Comparison of ENCODE assay signal across 20 mouse cellular contexts in genomic region chr14:55323897-55324296, GRCm38 (mm10).
A peak's percentile ranks its signal among the peaks of the same experiment; 100 is the strongest.
DNase-seq lines count a peak whose midpoint lies in the region; ATAC-seq and TF ChIP-seq lines count a peak whose summit lies in the region.
"Had no signal": no experiment of that assay in that cellular context is flagged by ENCODE, and none has a peak within 500 bp of the region (broad histone marks: within the 10 kb centered on the region; RNA-seq: fewer than 3 reads in every experiment).

No protein-coding gene starts in this region.

- peak; percentile 57 for DNase-seq in liver, embryonic 13.5 days
- no peak for DNase-seq in liver, postnatal 0 days
- no peak for DNase-seq in MN1 (ENCODE audit: low spot score)
- no peak for DNase-seq in cerebellum, postnatal 14 days
- DNase-seq: adrenal gland, adult 8-10 months; adrenal gland, postnatal 36 days; cerebellum, adult 2 months; cerebellum, postnatal 10 days; forebrain, postnatal 0 days; gastrocnemius, adult 2 months; gastrocnemius, postnatal 25 days; heart, postnatal 10 days; heart, postnatal 4 days had no signal

- TF ChIP-seq CTCF in liver, postnatal 0 days (IDR thresholded peaks at IDR 0.05; ENCODE audit: low read depth): no peak

- H3K36me3 ChIP-seq in liver, embryonic 13.5 days: no peaks in the 10 kb centered on the region
- no peaks in the 10 kb centered on the region for H3K36me3 ChIP-seq in liver, postnatal 0 days (replicated peaks; ENCODE audit: insufficient read depth, low read length)
- H3K36me3 ChIP-seq: embryonic facial prominence, embryonic 12.5 days; forebrain, embryonic 12.5 days; hindbrain, embryonic 12.5 days had no signal

- H3K4me2 ChIP-seq in liver, embryonic 13.5 days: peak overlapping the region; percentile 23
- no peak overlapping the region for H3K4me2 ChIP-seq in liver, postnatal 0 days (ENCODE audit: low read depth, low read length)
- H3K4me2 ChIP-seq: embryonic facial prominence, embryonic 12.5 days; forebrain, embryonic 12.5 days; hindbrain, embryonic 12.5 days had no signal

- peak; percentile 68 for ATAC-seq in common myeloid progenitor, adult 5-6 weeks (replicated peaks; ENCODE audit: low read depth, poor library complexity, severe bottlenecking)
- ATAC-seq in erythroid progenitor cell, adult 5-6 weeks (replicated peaks; ENCODE audit: low FRiP score, poor library complexity, severe bottlenecking): 0 out of 2 replicates have a peak, but pooled peaks have one; percentile 10
- peak; percentile 98 for ATAC-seq in liver, embryonic 13.5 days (ENCODE audit: low read depth)
- ATAC-seq in liver, postnatal 0 days: peak; percentile 49
- ATAC-seq in frontal cortex, adult (ENCODE audit: low TSS enrichment): no peak
- ATAC-seq: forebrain, postnatal 0 days; hindbrain, embryonic 16.5 days had no signal

- H3K4me1 ChIP-seq in liver, embryonic 13.5 days (replicated peaks): peaks cover 24% of the 10 kb centered on the region
- no peaks in the 10 kb centered on the region for H3K4me1 ChIP-seq in liver, postnatal 0 days (ENCODE audit: insufficient read depth)
- H3K4me1 ChIP-seq: embryonic facial prominence, embryonic 12.5 days; forebrain, embryonic 12.5 days; hindbrain, embryonic 12.5 days had no signal

- H3K4me3 ChIP-seq in liver, embryonic 13.5 days (replicated peaks): no peak overlapping the region
- no peak overlapping the region for H3K4me3 ChIP-seq in liver, postnatal 0 days (ENCODE audit: low read depth, low read length)
- H3K4me3 ChIP-seq: embryonic facial prominence, embryonic 12.5 days; forebrain, embryonic 12.5 days; gastrocnemius, adult 2 months; hindbrain, embryonic 12.5 days had no signal

- H3K27ac ChIP-seq in liver, embryonic 13.5 days: peak overlapping the region; percentile 82
- H3K27ac ChIP-seq in liver, postnatal 0 days (ENCODE audit: low read depth): no peak overlapping the region
- H3K27ac ChIP-seq: embryonic facial prominence, embryonic 12.5 days; forebrain, embryonic 12.5 days; gastrocnemius, adult 2 months; hindbrain, embryonic 12.5 days had no signal

- H3K9ac ChIP-seq in liver, embryonic 13.5 days: peak overlapping the region; percentile 54
- H3K9ac ChIP-seq in liver, postnatal 0 days (replicated peaks): no peak overlapping the region
- H3K9ac ChIP-seq: embryonic facial prominence, embryonic 12.5 days; forebrain, embryonic 12.5 days; forebrain, postnatal 0 days; hindbrain, embryonic 12.5 days had no signal

- no peaks in the 10 kb centered on the region for H3K9me3 ChIP-seq in liver, embryonic 13.5 days (replicated peaks)
- H3K9me3 ChIP-seq in liver, postnatal 0 days (ENCODE audit: low read length): no peaks in the 10 kb centered on the region
- H3K9me3 ChIP-seq: embryonic facial prominence, embryonic 12.5 days; forebrain, embryonic 12.5 days; hindbrain, embryonic 12.5 days had no signal

- H3K27me3 ChIP-seq in liver, embryonic 13.5 days: no peaks in the 10 kb centered on the region
- no peaks in the 10 kb centered on the region for H3K27me3 ChIP-seq in liver, postnatal 0 days (ENCODE audit: insufficient read depth, low read length)
- H3K27me3 ChIP-seq: embryonic facial prominence, embryonic 12.5 days; forebrain, embryonic 12.5 days; hindbrain, embryonic 12.5 days had no signal

- TF ChIP-seq EP300 in liver, postnatal 0 days (IDR thresholded peaks at IDR 0.05; ENCODE audit: low read depth): peak; percentile 64; the same call in 1 of the 2 replicates
